ENCODE assay signal across 32 mouse cellular contexts in the genomic region with DNA sequence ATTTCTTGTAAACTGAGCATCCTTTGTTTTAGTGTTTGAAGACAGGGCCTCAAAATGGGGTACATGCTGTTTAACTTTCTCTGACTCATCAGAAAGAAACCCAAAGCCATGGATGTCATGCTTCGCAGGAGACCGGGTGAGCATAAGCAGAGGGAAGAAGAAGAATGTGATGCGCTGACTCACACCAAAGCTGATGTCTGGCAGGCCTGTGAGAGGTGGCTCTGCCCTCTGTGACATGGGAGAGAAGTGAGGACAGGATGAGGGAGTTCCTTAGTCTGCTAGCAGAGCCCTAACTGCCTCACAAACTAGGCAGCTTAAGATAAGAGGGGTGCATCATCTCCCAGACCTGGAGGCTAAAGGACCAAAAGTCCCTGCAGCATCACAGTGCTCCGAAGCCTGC.
DNase-seq lines count a peak whose midpoint lies in the region; ATAC-seq lines count a peak whose summit lies in the region.
"Had no signal": no experiment of that assay in that cellular context is flagged by ENCODE, and none has a peak within 500 bp of the region (broad histone marks: within the 10 kb centered on the region; RNA-seq: fewer than 3 reads in every experiment).

No protein-coding gene starts in this region.

- no peak overlapping the region for H3K4me3 ChIP-seq in limb, embryonic 10.5 days
- no peak overlapping the region for H3K4me3 ChIP-seq in forebrain, embryonic 14.5 days (ENCODE audit: low read depth, low read length)
- H3K4me3 ChIP-seq: embryonic facial prominence, embryonic 10.5 days; embryonic facial prominence, embryonic 15.5 days; forebrain, embryonic 15.5 days; gastrocnemius, adult 2 months; heart, adult 2 months; heart, embryonic 13.5 days; hindbrain, embryonic 10.5 days; midbrain, embryonic 13.5 days had no signal

- H3K27ac ChIP-seq in limb, embryonic 10.5 days = no peak overlapping the region
- H3K27ac ChIP-seq in forebrain, embryonic 14.5 days (ENCODE audit: low read depth, low read length) = no peak overlapping the region
- H3K27ac ChIP-seq: embryonic facial prominence, embryonic 10.5 days; embryonic facial prominence, embryonic 15.5 days; forebrain, embryonic 15.5 days; gastrocnemius, adult 2 months; heart, adult 2 months; heart, embryonic 13.5 days; hindbrain, embryonic 10.5 days; liver, embryonic 14.5 days; midbrain, embryonic 13.5 days had no signal

- H3K9ac ChIP-seq in forebrain, embryonic 14.5 days (ENCODE audit: low read length) = no peak overlapping the region
- H3K9ac ChIP-seq: embryonic facial prominence, embryonic 15.5 days; forebrain, embryonic 15.5 days; heart, embryonic 13.5 days; liver, embryonic 14.5 days; lung, embryonic 14.5 days; midbrain, embryonic 13.5 days had no signal

- no peak for ATAC-seq in forebrain, embryonic 14.5 days
- ATAC-seq: forebrain, embryonic 15.5 days; hindbrain, embryonic 16.5 days; intestine, embryonic 16.5 days; midbrain, embryonic 13.5 days had no signal

- no peaks in the 10 kb centered on the region for H3K36me3 ChIP-seq in limb, embryonic 10.5 days
- H3K36me3 ChIP-seq in forebrain, embryonic 14.5 days (ENCODE audit: control insufficient read depth, insufficient read depth, low read length) = no peaks in the 10 kb centered on the region
- H3K36me3 ChIP-seq: embryonic facial prominence, embryonic 10.5 days; embryonic facial prominence, embryonic 15.5 days; forebrain, embryonic 15.5 days; heart, embryonic 13.5 days; hindbrain, embryonic 10.5 days; midbrain, embryonic 13.5 days had no signal

- no peak overlapping the region for H3K4me2 ChIP-seq in forebrain, embryonic 14.5 days (ENCODE audit: low read length)
- H3K4me2 ChIP-seq: embryonic facial prominence, embryonic 15.5 days; forebrain, embryonic 15.5 days; heart, embryonic 13.5 days; lung, embryonic 14.5 days; midbrain, embryonic 13.5 days had no signal

- peak; percentile 56 for DNase-seq in heart, adult 11 months
- DNase-seq in heart, adult 8-10 months (ENCODE audit: low spot score) = no peak
- DNase-seq in 3134 (ENCODE audit: extremely low read depth, insufficient read length, low spot score) = peak; percentile 50
- peak; percentile 14 for DNase-seq in MN1 (ENCODE audit: low spot score)
- DNase-seq in fibroblast of lung, adult 2 months (ENCODE audit: low read depth) = peak; percentile 44
- DNase-seq in limb, embryonic 10.5 days (ENCODE audit: low spot score) = no peak
- DNase-seq in forebrain, embryonic 14.5 days (ENCODE audit: low spot score) = no peak
- DNase-seq in cerebellum, adult 11-12 months = no peak
- DNase-seq: adrenal gland, postnatal 14 days; cerebellum, adult 2 months; cerebellum, postnatal 14 days; gastrocnemius, adult 2 months; gastrocnemius, postnatal 36 days; heart, adult 2 months; heart, postnatal 10 days; kidney, adult 8-10 months; kidney, postnatal 14 days; layer of hippocampus, adult 9-11 months; liver; lung, embryonic 14.5 days; lung, postnatal 14 days; right cerebral cortex, postnatal 25 days; thymus, postnatal 14 days had no signal

- no peaks in the 10 kb centered on the region for H3K27me3 ChIP-seq in limb, embryonic 10.5 days (ENCODE audit: low read depth, poor library complexity, severe bottlenecking)
- H3K27me3 ChIP-seq in forebrain, embryonic 14.5 days (replicated peaks; ENCODE audit: control insufficient read depth, insufficient read depth, low read length) = no peaks in the 10 kb centered on the region
- H3K27me3 ChIP-seq: embryonic facial prominence, embryonic 15.5 days; forebrain, embryonic 15.5 days; heart, embryonic 13.5 days; midbrain, embryonic 13.5 days had no signal

- no peaks in the 10 kb centered on the region for H3K4me1 ChIP-seq in limb, embryonic 10.5 days
- H3K4me1 ChIP-seq in forebrain, embryonic 14.5 days (ENCODE audit: control insufficient read depth, insufficient read depth, low read length) = no peaks in the 10 kb centered on the region
- H3K4me1 ChIP-seq: embryonic facial prominence, embryonic 10.5 days; embryonic facial prominence, embryonic 15.5 days; forebrain, embryonic 15.5 days; heart, embryonic 13.5 days; hindbrain, embryonic 10.5 days; midbrain, embryonic 13.5 days had no signal

- no peaks in the 10 kb centered on the region for H3K9me3 ChIP-seq in limb, embryonic 10.5 days (replicated peaks)
- no peaks in the 10 kb centered on the region for H3K9me3 ChIP-seq in forebrain, embryonic 14.5 days (replicated peaks; ENCODE audit: control insufficient read depth, low read length)
- H3K9me3 ChIP-seq: embryonic facial prominence, embryonic 10.5 days; embryonic facial prominence, embryonic 15.5 days; forebrain, embryonic 15.5 days; hindbrain, embryonic 10.5 days had no signal

- WGBS in limb, embryonic 10.5 days = 86% methylated on average over 4 of the region's 4 CpGs
- WGBS in forebrain, embryonic 14.5 days = 91% methylated on average over 4 of the region's 4 CpGs

Comparison
In these comparisons a context has a peak if more than half of its experiments do, and no peak if none do; other contexts are left out.
1. DNase-seq: peak in heart, adult 11 months (single experiment), 3134 (single experiment), MN1 (single experiment) and fibroblast of lung, adult 2 months (single experiment); none in heart, adult 8-10 months (single experiment), limb, embryonic 10.5 days (single experiment), forebrain, embryonic 14.5 days (single experiment) and cerebellum, adult 11-12 months (single experiment).